Mouse (Mus musculus) CH12.LX (cell line): ENCODE measurements around the gene Nudt16l1.

Source experiments
- CTCF ChIP-seq, 2 experiments: IDR thresholded peaks in 1 of 2; conservative IDR thresholded peaks in 1 of 2; 2 replicates each; pipeline ENCODE4 v1.5.1; 2011 to 2012; ENCODE audit warnings: low read depth in 2 of 2, low read length in 2 of 2, improper control_type of control experiment in 1 of 2, inconsistent platforms in 1 of 2, mild to moderate bottlenecking in 1 of 2, moderate library complexity in 1 of 2
- EP300 ChIP-seq: IDR thresholded peaks from 2 replicates; pipeline ENCODE4 v1.6.1; 2011; ENCODE audit warnings: low read length, improper control_type of control experiment
- MAX ChIP-seq: IDR thresholded peaks from 2 replicates; pipeline ENCODE4 v1.6.1; 2011; ENCODE audit warnings: low read length, improper control_type of control experiment
- POLR2A ChIP-seq: IDR thresholded peaks from 2 replicates; pipeline ENCODE4 v1.6.1; 2011; ENCODE audit warnings: low read depth, mild to moderate bottlenecking, improper control_type of control experiment, low read length
- ZC3H11A ChIP-seq: IDR thresholded peaks from 2 replicates; pipeline ENCODE4 v1.6.1; 2012; ENCODE audit warnings: low read depth, mild to moderate bottlenecking, inconsistent platforms, low read length, improper control_type of control experiment

- no peak for TF ChIP-seq EP300
- TF ChIP-seq POLR2A, result no peak
- no peak for TF ChIP-seq MAX
- no peak for TF ChIP-seq CTCF (conservative IDR thresholded peaks at IDR 0.05 in 1 of 2, IDR thresholded peaks at IDR 0.05 in 1 of 2; ENCODE audit: low read depth in 2 of 2, low read length in 2 of 2)
- TF ChIP-seq ZC3H11A, result no peak
These were observed 21.7 kb downstream of the Nudt16l1 start for GRCm38 (mm10) chr16:4960260-4960659.
